Mouse (Mus musculus) kidney, embryonic 15.5 days (tissue): ENCODE data around the gene Sqor. TPM values are rescaled to one million over a fixed set of nuclear protein-coding genes. Genes with fewer than 3 reads are reported as not detected.

Experiments
- ATAC-seq: fragments of 200-750 bp; cut with Nextera tagmentation; replicated peaks from 2 replicates; pipeline ENCODE4 v1.8.0; 2017; ENCODE audit warnings: moderate TSS enrichment; ENCODE audit not compliant: low FRiP score
- H3K27ac ChIP-seq: fragments of 300-500 bp; sonication (generic); 2 replicates; pipeline ENCODE4 v1.5.1; 2015; ENCODE audit warnings: mild to moderate bottlenecking, inconsistent platforms
- H3K27me3 ChIP-seq: fragments of 300-500 bp; sonication (generic); 2 replicates; pipeline ENCODE4 v1.6.1; 2015; ENCODE audit warnings: inconsistent platforms
- H3K36me3 ChIP-seq: fragments of 300-500 bp; sonication (generic); 2 replicates; pipeline ENCODE4 v1.6.1; 2015; ENCODE audit warnings: inconsistent platforms
- H3K4me1 ChIP-seq: fragments of 300-500 bp; sonication (generic); 2 replicates; pipeline ENCODE4 v1.6.1; 2015; ENCODE audit warnings: inconsistent platforms
- H3K4me2 ChIP-seq: fragments of 300-500 bp; sonication (generic); 2 replicates; pipeline ENCODE4 v1.6.1; 2015; ENCODE audit warnings: moderate library complexity, mild to moderate bottlenecking, inconsistent platforms
- H3K4me3 ChIP-seq: fragments of 300-500 bp; sonication (generic); replicated peaks from 2 replicates; pipeline ENCODE4 v1.5.1; 2015; ENCODE audit warnings: mild to moderate bottlenecking, inconsistent platforms
- H3K9ac ChIP-seq: fragments of 300-500 bp; sonication (generic); 2 replicates; pipeline ENCODE4 v1.6.1; 2015; ENCODE audit warnings: mild to moderate bottlenecking, inconsistent platforms
- H3K9me3 ChIP-seq: fragments of 300-500 bp; sonication (generic); replicated peaks from 2 replicates; pipeline ENCODE4 v1.6.1; 2016; ENCODE audit warnings: inconsistent platforms
- WGBS: fragments of 180-500 bp; shearing (Covaris S2); methylation state at CpG from one replicate; pipeline ENCODE4 v1.1.7; 2015; ENCODE audit warnings: mixed read lengths; 5-methylcytosine and 5-hydroxymethylcytosine counted together
- polyA plus RNA-seq: library from polyadenylated mRNA; unstranded; fragments of >200 nt; fragmentation: Nextera tagmentation; extraction: Ambion mirVana; gene quantifications from 2 replicates; pipeline ENCODE4 v1.2.1, GENCODE M21; 2015

Gene Sqor
- polyA plus RNA-seq: 13.0 and 14.9 TPM in 2 replicates

DNA sequence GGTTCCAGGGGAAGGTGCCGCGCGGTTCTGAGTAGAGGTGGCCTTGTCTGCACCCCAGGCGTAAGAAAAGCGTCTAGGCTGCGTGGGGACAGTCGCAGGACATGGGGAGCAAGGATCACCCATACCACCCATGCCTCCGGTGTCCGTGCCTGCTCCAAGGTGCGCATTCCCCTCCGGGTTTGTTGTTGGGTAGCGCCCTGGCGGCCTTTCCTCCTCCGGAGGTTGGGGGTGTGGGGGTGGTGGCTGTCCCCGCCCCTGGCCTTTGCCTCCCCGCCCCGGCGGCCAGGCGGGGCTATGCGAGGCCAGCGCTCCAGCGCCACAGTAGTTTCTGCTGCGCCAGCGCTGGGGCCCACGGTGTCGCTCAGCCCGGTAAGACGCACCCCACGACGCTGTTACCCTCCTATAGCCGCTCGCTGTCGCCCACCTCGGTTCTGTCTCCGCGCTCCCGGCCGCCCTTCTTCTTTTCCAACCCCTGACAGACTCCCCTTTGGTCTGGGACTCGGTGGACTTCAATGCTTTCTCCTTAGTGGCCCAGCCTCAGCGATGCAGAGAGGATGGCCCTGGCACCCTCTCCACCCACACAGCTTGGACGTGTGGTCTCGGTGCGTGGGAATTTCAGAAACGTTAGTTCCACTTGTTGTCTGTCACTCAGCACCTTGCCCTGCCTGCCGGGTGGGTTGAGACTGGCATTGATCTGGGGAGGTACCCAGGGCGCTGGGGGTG, at the start of gene Sqor:
Sqor (plus strand) TSS at position 167 of the 723 bp plus-strand sequence.
- under 1% methylated on average over 46 of the region's 46 CpGs for WGBS
- Histone ChIP-seq H3K9me3 (no peaks in the 10 kb centered on the region), H3K9ac (peak within 1 kb of the TSS; percentile 47), H3K4me3 (peak within 1 kb of the TSS; percentile 51), H3K4me2 (peak within 1 kb of the TSS; percentile 90), H3K36me3 (no peaks in the 10 kb centered on the region), H3K4me1 (peaks cover 5% of the 10 kb centered on the region; the same call in 1 of the 2 replicates), H3K27ac (no peak within 1 kb of the TSS), H3K27me3 (peaks cover 35% of the 10 kb centered on the region)
- ATAC-seq: peak; percentile 94

- Histone ChIP-seq H3K27ac (no peak overlapping the region), H3K36me3 (no peaks in the 10 kb centered on the region), H3K9ac (no peak overlapping the region), H3K27me3 (0 out of 2 replicates have a peak, but pooled peaks cover 3% of the 10 kb centered on the region), H3K4me1 (no peaks in the 10 kb centered on the region), H3K4me3 (no peak overlapping the region), H3K9me3 (no peaks in the 10 kb centered on the region), H3K4me2 (no peak overlapping the region)
- no peak for ATAC-seq
- 65% methylated on average over 3 of the region's 3 CpGs for WGBS
These were observed 48.7 kb upstream of the Sqor start for GRCm38 (mm10) chr2:122716301-122716842.

GRCm38 (mm10) chr2:122719232-122719631, 45.8 kb upstream of the Sqor start:
- no peaks in the 10 kb centered on the region for H3K4me1 ChIP-seq
- no peak for ATAC-seq
- H3K9me3 ChIP-seq: no peaks in the 10 kb centered on the region
- H3K4me3 ChIP-seq: no peak overlapping the region
- H3K4me2 ChIP-seq: no peak overlapping the region
- H3K27me3 ChIP-seq: no peaks in the 10 kb centered on the region
- no peak overlapping the region for H3K27ac ChIP-seq
- 52% methylated on average over 1 of the region's 1 CpGs for WGBS
- H3K9ac ChIP-seq: no peak overlapping the region
- H3K36me3 ChIP-seq: no peaks in the 10 kb centered on the region

DNA sequence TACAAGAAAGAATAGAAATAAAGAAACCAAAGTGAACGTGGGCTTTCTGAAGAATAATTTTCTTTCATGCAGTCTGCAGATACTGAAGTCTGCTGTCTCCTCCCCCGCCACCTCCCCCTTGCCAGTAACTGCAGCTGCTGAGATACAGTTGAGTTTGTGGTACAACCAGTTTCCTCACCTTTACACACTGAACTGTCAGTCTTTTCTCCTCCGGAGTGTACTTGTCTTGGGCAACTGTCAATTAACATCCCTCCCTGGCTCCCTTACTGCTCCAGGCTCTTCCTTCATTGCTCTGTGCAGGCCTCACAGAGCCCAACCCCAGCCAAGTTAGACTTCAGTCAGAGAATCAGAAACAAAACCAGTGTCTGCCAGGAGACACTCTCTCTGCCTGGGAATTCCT, 44.5 kb upstream of the Sqor start:
- no peak overlapping the region for H3K27ac ChIP-seq
- no peak overlapping the region for H3K4me2 ChIP-seq
- no peak for ATAC-seq
- no peaks in the 10 kb centered on the region for H3K27me3 ChIP-seq
- no peaks in the 10 kb centered on the region for H3K9me3 ChIP-seq
- WGBS: 78% methylated on average over 3 of the region's 3 CpGs
- H3K4me3 ChIP-seq: no peak overlapping the region
- H3K9ac ChIP-seq: no peak overlapping the region
- no peaks in the 10 kb centered on the region for H3K36me3 ChIP-seq
- no peaks in the 10 kb centered on the region for H3K4me1 ChIP-seq

GRCm38 (mm10) chr2:122725604-122726003, 39.4 kb upstream of the Sqor start:
- Histone ChIP-seq H3K4me3 (no peak overlapping the region), H3K4me2 (no peak overlapping the region), H3K27me3 (0 out of 2 replicates have a peak, but pooled peaks cover 6% of the 10 kb centered on the region), H3K4me1 (no peaks in the 10 kb centered on the region), H3K27ac (no peak overlapping the region), H3K9me3 (no peaks in the 10 kb centered on the region), H3K9ac (no peak overlapping the region), H3K36me3 (no peaks in the 10 kb centered on the region)
- no peak for ATAC-seq
- 62% methylated on average over 10 of the region's 10 CpGs for whole genome bisulfite sequencing

DNA sequence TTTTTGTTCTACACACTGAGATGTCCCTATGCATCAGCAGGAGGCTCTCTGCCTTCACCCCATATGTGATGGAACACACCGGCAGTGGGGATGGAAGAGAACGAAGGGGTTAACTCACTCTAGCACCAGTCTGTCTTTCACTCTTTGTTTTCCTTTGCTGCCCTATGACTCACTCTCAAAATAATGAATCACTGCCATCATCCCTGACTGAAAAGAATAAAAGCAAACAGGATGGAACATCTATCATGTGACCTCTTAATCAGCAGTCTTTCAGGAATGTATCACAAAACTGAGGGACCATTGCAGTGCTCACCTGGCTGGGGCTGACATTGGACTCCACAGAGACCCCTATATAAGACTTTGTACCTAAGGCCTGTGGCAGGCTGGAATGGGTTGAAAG, 33.6 kb upstream of the Sqor start:
- Histone ChIP-seq H3K27me3 (peaks cover 21% of the 10 kb centered on the region), H3K4me3 (no peak overlapping the region), H3K9ac (no peak overlapping the region), H3K4me1 (no peaks in the 10 kb centered on the region), H3K4me2 (no peak overlapping the region), H3K9me3 (no peaks in the 10 kb centered on the region), H3K27ac (no peak overlapping the region), H3K36me3 (no peaks in the 10 kb centered on the region)
- no peak for ATAC-seq
- 72% methylated on average over 2 of the region's 2 CpGs for WGBS

DNA sequence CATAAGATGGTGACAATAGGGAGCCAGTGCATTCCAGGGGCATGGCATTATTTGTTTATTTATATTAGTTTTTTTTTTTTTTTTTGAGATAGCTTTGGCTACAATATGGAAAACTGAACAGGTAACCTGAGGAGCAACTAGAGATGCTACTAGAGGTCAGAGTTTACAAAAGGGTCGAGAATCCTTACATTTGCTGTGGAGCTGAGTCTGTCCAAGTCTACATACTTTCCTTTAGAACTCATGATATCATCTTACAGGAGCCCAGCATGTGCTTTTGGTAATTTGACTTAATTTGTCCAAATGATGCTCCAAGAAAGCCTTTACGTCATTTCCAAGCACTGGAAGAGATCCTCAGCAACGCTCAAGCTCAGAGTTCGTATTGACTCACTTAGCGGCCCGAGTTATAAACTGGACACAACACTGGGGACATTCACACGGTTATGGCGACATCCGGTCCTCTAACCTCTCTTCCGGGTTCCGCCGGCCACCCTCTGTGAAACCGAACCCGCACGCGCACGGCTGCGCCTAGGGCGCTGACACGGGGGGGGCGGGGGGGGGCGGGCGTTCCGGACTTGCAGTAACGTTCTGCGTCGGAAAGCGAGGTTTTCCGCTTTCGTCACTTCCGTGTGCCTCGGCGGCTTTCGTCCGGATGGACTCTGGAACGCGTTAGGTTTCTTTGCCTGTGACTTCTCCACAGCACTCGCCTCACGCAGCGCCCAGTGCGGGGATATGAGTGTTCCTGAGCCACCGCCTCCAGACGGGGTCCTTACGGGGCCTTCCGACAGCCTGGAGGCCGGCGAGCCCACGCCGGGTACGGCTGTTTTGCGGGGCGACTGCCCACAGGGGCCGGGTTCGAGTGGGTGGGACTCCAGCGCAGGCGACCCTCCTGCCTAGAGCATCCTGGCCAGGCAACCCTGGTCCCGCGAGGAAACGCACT, 26.9 kb upstream of the Sqor start, which contains the start of gene Bloc1s6:
Bloc1s6 (plus strand) TSS at position 610 of the 937 bp plus-strand sequence.
- Histone ChIP-seq H3K4me2 (peak within 1 kb of the TSS; percentile 64), H3K27ac (peak within 1 kb of the TSS; percentile 94), H3K4me1 (peaks cover 9% of the 10 kb centered on the region), H3K4me3 (peak within 1 kb of the TSS; percentile 94), H3K27me3 (peaks cover 21% of the 10 kb centered on the region), H3K9ac (peak within 1 kb of the TSS; percentile 96), H3K9me3 (no peaks in the 10 kb centered on the region), H3K36me3 (peaks cover 7% of the 10 kb centered on the region; the same call in 1 of the 2 replicates)
- WGBS: under 1% methylated on average over 49 of the region's 59 CpGs
- ATAC-seq: peak; percentile 97

GRCm38 (mm10) chr2:122739023-122739422, 26.0 kb upstream of the Sqor start:
- Histone ChIP-seq H3K27ac (peak overlapping the region; percentile 94; the same call in 1 of the 2 replicates), H3K27me3 (peaks cover 21% of the 10 kb centered on the region), H3K4me3 (peak overlapping the region; percentile 94), H3K9ac (peak overlapping the region; percentile 96), H3K4me1 (peaks cover 9% of the 10 kb centered on the region), H3K9me3 (no peaks in the 10 kb centered on the region), H3K4me2 (peak overlapping the region; percentile 64), H3K36me3 (peaks cover 11% of the 10 kb centered on the region)
- WGBS: 26% methylated on average over 7 of the region's 7 CpGs
- ATAC-seq: no peak

DNA sequence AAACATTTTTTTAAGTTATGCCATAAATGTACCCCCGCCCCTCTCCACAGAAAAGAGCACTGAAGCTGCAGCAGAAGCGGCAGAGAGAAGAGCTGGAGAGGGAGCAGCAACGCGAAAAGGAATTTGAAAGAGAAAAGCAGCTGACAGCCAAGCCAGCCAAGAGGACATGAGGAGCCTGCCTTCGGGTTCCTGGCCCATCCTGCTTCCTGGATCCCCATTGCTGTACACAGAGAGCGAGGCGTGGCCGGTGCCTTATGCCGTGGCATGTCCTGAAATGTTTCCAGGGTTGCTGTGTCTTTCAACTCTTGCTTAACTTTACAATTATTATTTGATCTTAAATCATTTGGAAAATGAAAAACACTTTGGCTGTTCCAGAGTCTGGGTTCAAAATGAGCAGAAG, 18.6 kb upstream of the Sqor start:
- Histone ChIP-seq H3K36me3 (peaks cover 53% of the 10 kb centered on the region), H3K27ac (no peak overlapping the region), H3K9ac (no peak overlapping the region), H3K9me3 (no peaks in the 10 kb centered on the region), H3K4me3 (no peak overlapping the region), H3K27me3 (no peaks in the 10 kb centered on the region), H3K4me1 (no peaks in the 10 kb centered on the region), H3K4me2 (no peak overlapping the region)
- no peak for ATAC-seq
- WGBS: 90% methylated on average over 9 of the region's 9 CpGs

GRCm38 (mm10) chr2:122753739-122754343, 11.2 kb upstream of the Sqor start:
- ATAC-seq: no peak
- Histone ChIP-seq H3K4me1 (no peaks in the 10 kb centered on the region), H3K27ac (no peak overlapping the region), H3K27me3 (peaks cover 14% of the 10 kb centered on the region; the same call in 1 of the 2 replicates), H3K9ac (no peak overlapping the region), H3K9me3 (no peaks in the 10 kb centered on the region), H3K36me3 (0 out of 2 replicates have a peak, but pooled peaks cover 3% of the 10 kb centered on the region), H3K4me3 (no peak overlapping the region), H3K4me2 (no peak overlapping the region)
- WGBS: 13% methylated on average over 7 of the region's 7 CpGs

DNA sequence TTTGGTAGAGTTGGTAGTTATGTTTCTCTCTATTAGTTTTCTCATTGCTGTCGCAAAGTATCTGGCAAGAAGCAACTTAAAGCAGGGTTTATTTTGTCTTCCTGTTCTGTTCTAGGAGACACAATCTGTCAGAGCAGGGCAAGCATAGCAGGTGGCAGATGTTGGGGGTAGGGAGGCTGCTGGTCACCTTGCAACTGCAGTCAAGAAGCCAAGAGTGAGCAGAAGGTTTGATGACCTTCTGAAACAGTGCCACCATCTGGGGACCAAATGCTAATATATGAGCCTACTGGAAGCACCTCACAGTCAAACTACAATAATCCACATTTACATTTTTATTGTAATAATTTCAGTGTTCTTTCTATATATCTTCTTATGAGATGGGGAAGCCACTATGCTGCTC, 5.2 kb upstream of the Sqor start:
- 98% methylated on average over 1 of the region's 1 CpGs for WGBS
- H3K4me2 ChIP-seq: no peak overlapping the region
- H3K9me3 ChIP-seq: no peaks in the 10 kb centered on the region
- no peaks in the 10 kb centered on the region for H3K4me1 ChIP-seq
- no peak overlapping the region for H3K9ac ChIP-seq
- no peaks in the 10 kb centered on the region for H3K36me3 ChIP-seq
- H3K27ac ChIP-seq: no peak overlapping the region
- H3K27me3 ChIP-seq: peaks cover 26% of the 10 kb centered on the region
- ATAC-seq: no peak
- H3K4me3 ChIP-seq: no peak overlapping the region
